Mouse (Mus musculus): ENCODE results near the gene Pdxk. TPM values are rescaled to one million over a fixed set of nuclear protein-coding genes. Genes with fewer than 3 reads are reported as not detected.
A peak's percentile ranks its signal among the peaks of the same experiment; 100 is the strongest.

Gene Pdxk
- total and polyA plus RNA-seq, 3 experiments = 4.3 to 6.8 (median 6.4) TPM

GRCm38 (mm10) chr10:78429180-78429579 lies 35.6 kb downstream of the Pdxk start:
- no peak overlapping the region for H3K27ac ChIP-seq (ENCODE audit: insufficient read depth, low read depth)
- H3K9ac ChIP-seq (ENCODE audit: insufficient read depth, low read depth) = no peak overlapping the region
- H3K9me3 ChIP-seq (replicated peaks; ENCODE audit: low read length) = no peaks in the 10 kb centered on the region
- no peak overlapping the region for H3K4me2 ChIP-seq (ENCODE audit: insufficient read depth, low read depth, poor library complexity, severe bottlenecking)
- dilution Hi-C loops (cut with MboI; ENCODE audit: extremely low pct_ligation_motif_present, extremely low pct_unique_long_range_greater_than_20kb, low sequenced_read_pairs) = no loop called here
- 0 out of 2 replicates have a peak, but pooled peaks have one; percentile 36 for TF ChIP-seq EP300 (IDR thresholded peaks at IDR 0.05; ENCODE audit: low read length)
- no peak for TF ChIP-seq POLR2A (IDR thresholded peaks at IDR 0.05; ENCODE audit: low read depth, low read length)
- no peak for TF ChIP-seq ZNF384 (IDR thresholded peaks at IDR 0.05; ENCODE audit: low read depth, low read length)
- peak; percentile 35; the same call in 1 of the 2 replicates for TF ChIP-seq IRF4 (IDR thresholded peaks at IDR 0.05; ENCODE audit: low read depth, low read length)
- TF ChIP-seq MEF2A (IDR thresholded peaks at IDR 0.05; ENCODE audit: borderline replicate concordance, low read depth, low read length) = no peak
- TF ChIP-seq JUN (IDR thresholded peaks at IDR 0.05; ENCODE audit: insufficient read depth, low read depth, low read length) = no peak
- TF ChIP-seq MXI1 (IDR thresholded peaks at IDR 0.05; ENCODE audit: low read depth, low read length) = no peak
- TF ChIP-seq UBTF (IDR thresholded peaks at IDR 0.05; ENCODE audit: low read depth, low read length) = no peak
- no peak for TF ChIP-seq BHLHE40 (IDR thresholded peaks at IDR 0.05; ENCODE audit: low read depth, low read length)
- no peak for TF ChIP-seq RCOR1 (conservative IDR thresholded peaks at IDR 0.05; ENCODE audit: low read depth, low read length)
- no peak for TF ChIP-seq MAZ (IDR thresholded peaks at IDR 0.05; ENCODE audit: low read depth, low read length)
- no peak for TF ChIP-seq ETS1 (conservative IDR thresholded peaks at IDR 0.05; ENCODE audit: low read depth, low read length)
- no peak for TF ChIP-seq POLR2AphosphoS2 (IDR thresholded peaks at IDR 0.05; ENCODE audit: low read depth, low read length)
- TF ChIP-seq MAFK (IDR thresholded peaks at IDR 0.05; ENCODE audit: insufficient replicate concordance, low read length) = peak; percentile 82
- no peak; the same call in 1 of the 2 replicates for TF ChIP-seq JUND (conservative IDR thresholded peaks at IDR 0.05; ENCODE audit: low read depth, low read length)
- peak; percentile 64 for DNase-seq (ENCODE audit: extremely low read depth)
- H3K36me3 ChIP-seq (replicated peaks in 1 of 2; ENCODE audit: control insufficient read depth in 1 of 2, insufficient read depth in 1 of 2, low read length in 1 of 2) = peaks cover 18 to 28% of the 10 kb centered on the region in 2 experiments
- in situ Hi-C loops (cut with MboI; ENCODE audit: low pct_ligation_motif_present, low pct_unique_long_range_greater_than_20kb, low sequenced_read_pairs) = no loop called here
- H3K4me3 ChIP-seq (replicated peaks in 1 of 3; ENCODE audit: low read depth in 2 of 3, low read length in 2 of 3, poor library complexity in 1 of 3) = no peak overlapping the region
- H3K79me2 ChIP-seq (replicated peaks; ENCODE audit: control insufficient read depth, extremely low read depth, insufficient read depth, poor library complexity, severe bottlenecking) = no peaks in the 10 kb centered on the region
- peaks cover 11 to 45% of the 10 kb centered on the region in 2 experiments for H3K4me1 ChIP-seq (ENCODE audit: control insufficient read depth in 1 of 2, insufficient read depth in 2 of 2)
- no peaks in the 10 kb centered on the region for H3K27me3 ChIP-seq (replicated peaks)

GRCm38 (mm10) chr10:78428070-78428469 lies 36.7 kb downstream of the Pdxk start:
- Histone ChIP-seq H3K4me1 (ENCODE audit: control insufficient read depth in 1 of 2, insufficient read depth in 2 of 2) (peaks cover 11 to 53% of the 10 kb centered on the region in 2 experiments), H3K4me2 (ENCODE audit: insufficient read depth, low read depth, poor library complexity, severe bottlenecking) (no peak overlapping the region), H3K27me3 (replicated peaks) (no peaks in the 10 kb centered on the region), H3K4me3 (replicated peaks in 1 of 3; ENCODE audit: low read depth in 2 of 3, low read length in 2 of 3, poor library complexity in 1 of 3) (no peak overlapping the region), H3K9me3 (replicated peaks; ENCODE audit: low read length) (no peaks in the 10 kb centered on the region), H3K79me2 (replicated peaks; ENCODE audit: control insufficient read depth, extremely low read depth, insufficient read depth, poor library complexity, severe bottlenecking) (no peaks in the 10 kb centered on the region), H3K9ac (ENCODE audit: insufficient read depth, low read depth) (no peak overlapping the region), H3K36me3 (replicated peaks in 1 of 2; ENCODE audit: control insufficient read depth in 1 of 2, insufficient read depth in 1 of 2, low read length in 1 of 2) (peaks cover 18 to 28% of the 10 kb centered on the region in 2 experiments), H3K27ac (ENCODE audit: insufficient read depth, low read depth) (no peak overlapping the region)
- in situ Hi-C loops (cut with MboI; ENCODE audit: low pct_ligation_motif_present, low pct_unique_long_range_greater_than_20kb, low sequenced_read_pairs) = no loop called here
- no peak for DNase-seq (ENCODE audit: extremely low read depth)
- TF ChIP-seq MAX (IDR thresholded peaks at IDR 0.05; ENCODE audit: low read length) (no peak), POLR2A (IDR thresholded peaks at IDR 0.05; ENCODE audit: low read depth, low read length) (no peak), MAFK (IDR thresholded peaks at IDR 0.05; ENCODE audit: insufficient replicate concordance, low read length) (no peak), GABPA (IDR thresholded peaks at IDR 0.05; ENCODE audit: insufficient replicate concordance, low read depth, low read length) (no peak), RCOR1 (conservative IDR thresholded peaks at IDR 0.05; ENCODE audit: low read depth, low read length) (no peak), IRF4 (IDR thresholded peaks at IDR 0.05; ENCODE audit: low read depth, low read length) (no peak), PAX5 (IDR thresholded peaks at IDR 0.05; ENCODE audit: low read length) (no peak), CHD1 (IDR thresholded peaks at IDR 0.05; ENCODE audit: low read depth, low read length) (no peak), NELFE (IDR thresholded peaks at IDR 0.05; ENCODE audit: low read depth, low read length) (no peak), ZC3H11A (IDR thresholded peaks at IDR 0.05; ENCODE audit: low read depth, low read length) (no peak), ZKSCAN1 (IDR thresholded peaks at IDR 0.05; ENCODE audit: borderline replicate concordance, low read depth, low read length) (no peak), MEF2A (IDR thresholded peaks at IDR 0.05; ENCODE audit: borderline replicate concordance, low read depth, low read length) (no peak), ELF1 (IDR thresholded peaks at IDR 0.05; ENCODE audit: low read depth, low read length) (no peak)
- dilution Hi-C loops (cut with MboI; ENCODE audit: extremely low pct_ligation_motif_present, extremely low pct_unique_long_range_greater_than_20kb, low sequenced_read_pairs) = no loop called here
